Mouse (Mus musculus): Measurements from ENCODE around the gene Wipi1.

GRCm38 (mm10) chr11:109593200-109593981 is 18.4 kb downstream of the Wipi1 start:
- TF ChIP-seq TCF12 (IDR thresholded peaks at IDR 0.05; ENCODE audit: insufficient read depth, poor library complexity, severe bottlenecking) (no peak), POLR2A (IDR thresholded peaks at IDR 0.05; ENCODE audit: insufficient read length, low read depth) (no peak), TCF3 (IDR thresholded peaks at IDR 0.05; ENCODE audit: insufficient read length, low read depth) (no peak), E2F4 (IDR thresholded peaks at IDR 0.05; ENCODE audit: insufficient read depth) (no peak), MAX (IDR thresholded peaks at IDR 0.05; ENCODE audit: low read depth) (no peak)
